Mouse (Mus musculus) Muller cell, postnatal 12 days (primary cell): Measurements from ENCODE around the gene Rell1.

ENCODE experiments used
- DNase-seq: peaks from one replicate; pipeline ENCODE4 v3.0.0-alpha.2; 2015; ENCODE audit errors: inconsistent ontology term

Gene Rell1

GRCm38 (mm10) chr5:63952039-63952438 is 16.7 kb downstream of the Rell1 start:
- no peak for DNase-seq

GRCm38 (mm10) chr5:63951421-63951911 is 17.2 kb downstream of the Rell1 start:
- DNase-seq = no peak

- peak; percentile 16 for DNase-seq
Observed at GRCm38 (mm10) chr5:63949195-63949594, 19.5 kb downstream of the Rell1 start.

DNA sequence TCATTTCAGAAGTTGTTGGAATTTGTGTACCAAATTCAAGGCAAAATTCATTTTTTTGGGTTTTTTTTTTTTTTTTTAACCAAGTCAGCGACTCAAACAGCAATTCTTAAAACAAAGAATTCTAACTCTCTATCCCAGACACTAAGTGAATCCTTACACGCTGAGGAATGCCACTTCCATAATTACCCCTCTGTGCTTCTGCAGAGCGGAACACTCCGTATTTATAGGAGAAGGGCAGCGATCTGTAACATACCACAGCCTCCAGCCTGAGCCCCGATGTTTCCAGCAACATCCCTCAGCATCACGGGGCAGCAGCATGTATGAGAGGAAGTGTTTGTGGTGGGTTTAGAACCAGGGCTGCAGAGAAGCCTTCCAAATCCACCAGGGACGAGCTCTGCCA is 21.2 kb downstream of the Rell1 start:
- no peak for DNase-seq

DNA sequence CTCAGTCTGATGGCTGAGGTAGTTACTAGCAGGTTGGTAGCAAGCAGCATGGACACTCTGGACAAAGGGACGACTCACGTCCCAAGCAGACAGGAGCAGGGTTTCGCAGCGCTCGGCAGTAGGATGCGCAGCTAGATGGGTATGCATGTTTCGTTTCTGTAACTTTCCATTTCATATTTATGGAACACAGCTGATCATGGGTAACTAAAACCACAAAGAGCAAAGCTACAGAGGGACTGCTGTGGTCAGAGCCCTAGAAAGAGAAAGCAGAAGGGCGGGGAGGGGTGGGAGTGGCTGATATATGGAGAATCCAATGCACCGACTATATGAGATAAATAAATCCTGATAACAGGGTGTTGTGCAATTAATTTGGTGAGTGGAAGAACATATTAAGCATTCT is 25.4 kb downstream of the Rell1 start:
- DNase-seq = no peak

GRCm38 (mm10) chr5:63941891-63942290 is 26.8 kb downstream of the Rell1 start:
- no peak for DNase-seq

DNA sequence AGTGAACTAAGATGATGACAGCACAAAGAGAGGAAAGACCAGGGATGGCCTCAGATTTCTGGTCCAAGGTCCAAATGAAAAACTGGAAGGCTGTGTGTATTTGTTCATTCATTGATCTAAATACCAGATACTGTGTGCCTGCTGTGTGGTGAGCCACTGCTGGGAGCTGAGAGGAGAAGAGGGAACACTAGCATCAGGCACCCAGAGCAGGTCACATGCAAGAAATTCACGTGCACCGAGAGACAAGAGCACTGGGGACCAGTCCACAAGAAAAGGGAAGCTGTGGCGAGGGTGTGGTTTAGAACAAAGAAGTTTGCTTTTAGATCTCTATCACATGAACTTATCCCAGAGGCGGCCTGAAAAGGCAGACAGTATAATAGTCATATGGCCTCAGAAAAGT is 30.1 kb downstream of the Rell1 start:
- DNase-seq = no peak

DNA sequence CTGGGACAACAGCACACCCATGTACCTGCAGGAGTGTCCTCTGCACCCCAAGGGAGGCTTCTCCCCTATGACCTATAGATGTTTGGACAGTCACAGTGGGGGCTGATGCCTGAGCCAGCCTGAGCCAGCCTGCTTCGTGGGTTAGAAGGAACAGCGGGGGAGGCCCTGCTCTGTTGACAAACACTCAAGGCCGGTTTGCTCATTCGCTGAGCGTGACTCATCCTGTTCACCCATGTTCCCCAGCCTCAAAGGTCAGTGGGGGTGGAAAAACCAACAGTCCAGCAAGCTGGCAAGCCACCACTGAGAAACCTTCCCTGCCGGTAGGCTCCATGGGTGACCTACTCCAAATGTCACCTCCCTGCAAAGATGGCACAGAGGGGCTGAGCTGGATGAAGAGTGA is 32.0 kb downstream of the Rell1 start:
- DNase-seq = peak; percentile 67

GRCm38 (mm10) chr5:63935581-63935980 is 33.1 kb downstream of the Rell1 start:
- DNase-seq = no peak

GRCm38 (mm10) chr5:63932829-63933228 is 35.9 kb downstream of the Rell1 start:
- no peak for DNase-seq

- DNase-seq = no peak
Observed at GRCm38 (mm10) chr5:63930824-63931358, 37.8 kb downstream of the Rell1 start.

GRCm38 (mm10) chr5:63925035-63925628 is 43.6 kb downstream of the Rell1 start:
- no peak for DNase-seq

GRCm38 (mm10) chr5:63923305-63924025 is 45.2 kb downstream of the Rell1 start:
- DNase-seq = no peak

DNA sequence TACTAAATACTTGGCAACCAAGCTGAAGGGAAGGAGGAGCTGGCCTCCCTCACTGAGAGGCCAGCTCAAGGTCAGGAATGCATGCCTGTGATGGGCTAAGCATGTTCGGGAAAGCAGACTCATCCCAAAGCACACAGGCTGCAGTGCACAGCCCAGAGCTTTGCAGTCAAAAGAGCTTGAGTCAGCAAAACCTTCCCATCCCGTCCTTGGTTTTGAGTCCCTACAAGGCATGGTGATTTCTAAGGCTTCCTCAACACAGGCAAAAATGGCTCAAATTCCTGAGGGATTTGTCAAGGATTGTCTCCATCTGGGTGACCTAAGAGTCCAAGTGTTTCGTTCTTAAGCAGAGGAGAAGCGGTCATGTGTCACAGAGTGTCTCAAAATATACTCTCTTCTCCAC is 50.5 kb downstream of the Rell1 start:
- DNase-seq = peak; percentile 63

DNA sequence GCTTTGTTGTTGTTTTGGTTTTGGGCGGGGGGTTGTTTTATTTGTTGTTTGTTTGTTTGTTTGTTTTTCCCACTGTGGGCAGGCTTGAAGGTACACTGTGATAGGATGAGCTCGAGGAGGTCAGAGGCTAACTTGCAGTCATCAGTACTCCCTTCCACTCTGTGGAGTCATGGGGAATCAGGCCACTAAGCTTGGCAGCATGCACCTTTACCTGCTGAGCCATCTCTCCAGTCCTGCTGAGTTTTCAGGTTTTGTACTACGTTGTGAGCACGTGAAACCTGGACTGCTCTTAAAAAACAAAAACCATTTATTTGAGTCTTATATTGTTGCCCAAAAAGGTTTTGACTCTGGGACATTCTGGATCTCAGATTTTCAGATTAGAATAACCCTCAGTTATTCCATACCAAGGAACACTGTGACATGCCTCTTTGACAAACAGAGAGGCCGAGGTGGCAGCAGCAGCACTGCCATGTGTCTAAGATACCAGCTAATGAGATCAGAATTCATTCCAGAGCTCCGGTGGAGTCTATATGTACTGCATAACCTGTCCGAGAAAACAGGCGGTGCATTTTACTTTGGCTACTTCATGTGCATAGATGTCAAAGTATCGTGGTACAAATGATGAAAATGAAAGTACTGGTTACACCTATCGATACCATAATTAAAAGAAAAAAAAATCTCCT is 52.1 kb downstream of the Rell1 start:
- DNase-seq = no peak

GRCm38 (mm10) chr5:63914896-63915295 is 53.8 kb downstream of the Rell1 start:
- DNase-seq = no peak

DNA sequence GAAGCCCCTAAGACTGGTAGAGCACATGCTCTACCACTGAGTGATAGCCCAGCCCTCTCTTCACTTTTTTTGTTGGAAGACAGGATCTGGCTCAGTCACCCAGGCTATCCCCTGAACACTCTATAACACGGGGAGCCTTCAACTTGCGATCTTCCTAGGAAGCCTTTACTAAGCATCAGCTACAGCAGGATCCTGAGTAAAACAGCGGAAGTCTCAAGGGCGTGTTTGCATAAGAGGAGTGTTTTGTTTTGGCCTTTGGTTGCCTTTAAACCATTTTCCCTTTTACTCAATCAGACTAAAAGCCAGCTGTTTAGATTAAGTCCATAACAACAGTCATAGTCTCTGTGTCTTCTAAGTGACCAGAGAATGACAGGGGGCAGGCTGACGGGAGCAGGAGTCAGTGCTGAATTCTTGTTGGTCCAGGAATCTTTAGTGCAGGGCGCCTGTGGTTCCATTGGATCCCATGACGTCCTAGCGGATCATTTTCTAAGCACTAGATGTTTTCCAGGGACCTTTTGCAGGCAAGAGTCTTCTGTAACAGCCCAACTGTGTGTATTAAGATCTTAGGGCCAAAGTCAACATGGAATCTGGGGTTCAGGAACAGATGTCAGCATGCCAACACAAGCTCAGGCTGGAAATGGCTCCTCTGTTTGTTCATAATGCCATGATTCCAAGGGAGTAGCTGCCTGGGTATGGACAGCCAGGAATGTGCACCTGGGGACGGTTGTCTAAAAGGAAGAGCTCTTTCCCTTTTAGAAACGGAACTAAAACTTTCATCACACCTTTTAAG is 58.3 kb downstream of the Rell1 start:
- DNase-seq = no peak

DNA sequence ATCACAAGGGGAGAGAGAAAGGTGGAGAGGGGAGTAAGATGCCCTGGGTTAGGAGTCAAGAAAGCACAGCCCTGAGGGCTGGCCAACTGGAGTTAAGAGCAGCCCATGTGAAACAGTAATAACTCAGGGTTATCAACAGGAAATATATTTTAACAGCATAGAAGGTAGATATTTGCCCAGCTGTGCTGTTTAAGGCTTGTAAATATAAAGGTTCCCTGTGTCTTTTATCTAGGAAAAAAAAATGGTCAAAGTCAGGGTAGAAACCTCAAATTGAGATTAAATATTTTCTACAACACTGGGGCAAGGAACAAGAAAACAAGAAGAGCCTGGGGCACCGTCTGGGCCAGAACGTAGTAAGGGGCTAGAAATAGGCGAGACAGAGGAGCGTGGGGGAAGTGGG is 61.2 kb downstream of the Rell1 start:
- DNase-seq = no peak

DNA sequence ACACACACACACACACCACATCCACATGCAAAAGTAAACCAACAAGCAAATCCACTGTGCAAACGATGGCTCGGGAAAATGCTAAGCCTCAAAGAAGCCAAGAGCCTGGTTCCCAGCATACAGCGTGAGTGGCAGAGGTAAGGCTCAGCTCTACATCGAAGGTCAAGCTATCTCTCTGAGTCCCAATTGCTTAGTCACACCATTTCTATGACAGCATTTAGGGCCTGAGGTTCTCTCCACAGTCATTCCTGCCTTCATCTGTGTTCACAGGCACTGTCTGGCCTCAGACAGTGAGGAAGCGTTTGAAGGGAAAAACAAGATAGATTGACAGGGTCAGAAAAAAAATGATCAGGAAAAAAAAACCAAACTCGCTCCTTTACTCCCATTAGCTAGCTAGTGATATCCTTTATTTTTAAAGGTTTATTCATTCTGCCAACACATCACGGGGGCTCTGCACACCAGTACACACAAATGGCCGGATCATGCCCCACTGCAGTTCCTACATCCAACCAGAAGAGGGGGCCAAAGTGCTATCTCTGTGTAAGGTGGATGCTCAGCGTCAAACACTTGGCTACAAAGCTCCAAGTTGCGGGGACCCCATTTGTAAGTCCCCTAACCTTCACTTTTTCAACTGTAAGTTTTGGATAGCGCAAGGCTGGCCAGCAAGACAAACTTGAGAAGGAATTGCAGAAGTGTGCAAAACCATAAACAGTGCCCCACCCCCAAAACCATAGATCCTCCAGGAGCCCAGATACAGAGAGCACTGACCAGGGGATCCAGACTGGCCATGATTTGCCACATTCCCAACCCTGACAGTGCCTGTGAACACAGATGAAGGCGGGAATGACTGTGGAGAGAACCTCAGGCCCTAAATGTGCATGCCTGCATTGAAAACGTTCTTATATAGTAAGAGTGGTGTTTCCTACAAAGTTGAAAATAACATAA is 62.3 kb downstream of the Rell1 start:
- peak; percentile 71 for DNase-seq

DNA sequence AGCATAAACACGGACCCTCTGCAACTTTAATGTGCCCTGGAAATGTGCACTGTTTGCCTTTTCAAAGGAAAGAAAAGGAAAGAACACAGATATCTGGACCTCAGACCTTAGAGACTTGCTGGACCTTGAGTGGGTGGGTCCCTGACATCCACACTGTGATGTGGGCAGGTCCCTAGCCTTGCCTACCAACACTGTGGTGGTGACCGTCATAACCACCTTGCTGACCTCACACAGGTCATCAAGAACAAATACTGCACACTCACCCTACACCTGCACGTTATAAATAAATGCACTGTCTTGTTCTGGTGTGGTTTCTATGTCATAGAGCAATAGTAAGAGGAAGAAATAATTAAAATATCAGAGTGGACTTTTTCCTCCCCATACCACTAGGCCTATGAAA is 65.4 kb downstream of the Rell1 start:
- DNase-seq = no peak

DNA sequence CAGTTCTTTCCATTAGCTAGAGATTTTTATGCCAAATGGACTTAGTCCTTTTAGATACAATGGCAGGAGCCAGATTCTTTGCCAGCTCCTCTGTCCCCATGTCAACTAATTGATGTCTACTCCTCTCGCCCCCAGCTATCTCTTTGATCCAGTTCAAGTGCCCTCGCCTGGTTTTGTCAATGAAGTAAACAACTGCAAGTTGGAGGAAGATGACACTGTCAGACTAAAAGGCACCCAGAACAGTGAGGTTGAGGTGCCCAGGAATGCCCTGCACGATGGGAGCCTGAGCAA is 70.9 kb downstream of the Rell1 start:
- no peak for DNase-seq
